Mouse (Mus musculus): Measurements from ENCODE around the gene Klhl1. TPM values are rescaled to one million over a fixed set of nuclear protein-coding genes. Genes with fewer than 3 reads are reported as not detected.
"Not testable (repeated sequence)": the region's sequence is repeated elsewhere in the genome, so short reads cannot be mapped to it uniquely, and the experiment has no call there.

Klhl1 gene
- polyA plus RNA-seq (2012; rRNA removed), result not detected in 2 replicates

DNA sequence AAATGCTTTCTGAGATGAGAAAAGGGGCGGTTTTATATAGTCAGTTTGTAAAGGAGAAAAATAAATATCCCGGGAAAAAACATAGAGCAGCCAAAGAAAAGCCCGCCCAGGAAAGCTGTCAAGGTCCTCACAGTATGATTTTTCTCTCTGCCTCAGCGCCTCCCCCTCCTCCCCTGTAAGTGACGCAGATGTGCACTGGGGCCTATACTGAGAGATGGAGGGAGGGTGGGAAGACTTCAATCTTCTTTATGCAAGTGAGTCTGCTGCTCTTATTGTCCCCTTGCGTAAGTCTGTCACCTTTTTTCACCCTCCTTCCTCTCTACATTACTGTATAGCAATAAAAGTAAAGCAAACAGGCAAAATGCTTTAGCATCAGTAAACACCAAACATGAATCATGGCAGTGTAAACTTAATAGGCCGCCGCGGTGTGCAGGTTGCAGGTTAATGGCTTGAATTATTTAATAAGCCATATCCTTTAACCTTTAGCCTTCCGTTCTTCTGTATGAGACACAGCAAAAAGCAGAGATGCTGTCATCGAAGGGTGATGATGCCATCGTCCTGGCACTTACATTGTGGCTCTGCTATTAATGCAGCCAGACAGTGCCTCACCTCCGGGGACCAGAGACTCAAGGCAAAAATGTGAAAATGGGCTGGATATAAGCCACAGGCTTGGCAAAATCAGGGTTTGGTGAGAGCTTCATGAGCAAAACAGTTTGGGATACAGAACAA is at the start of gene Klhl1:
Klhl1 (minus strand) TSS at position 149 of the 729 bp plus-strand sequence.
- DNase-seq (ENCODE audit: low read depth), result no peak

DNA sequence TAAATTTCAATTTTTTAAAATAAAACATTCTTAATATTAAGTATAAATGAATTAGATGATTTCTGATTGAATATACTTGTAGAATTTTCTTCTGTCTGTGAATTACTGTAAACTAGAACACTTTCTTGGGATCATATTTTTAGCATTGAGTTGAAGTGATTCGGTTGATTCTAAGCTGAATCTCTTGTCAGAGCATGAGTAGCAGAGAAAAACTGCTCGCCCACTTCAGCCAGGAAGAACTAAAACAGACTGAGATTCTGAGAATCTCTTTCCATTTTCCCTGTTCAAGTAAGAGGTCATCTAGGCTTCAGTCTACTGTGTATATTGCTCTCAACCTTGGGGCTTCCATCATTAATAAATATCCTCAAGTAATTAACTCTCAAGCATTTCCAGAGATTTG is 34.8 kb upstream of the Klhl1 start:
- DNase-seq (ENCODE audit: low read depth), result no peak

DNA sequence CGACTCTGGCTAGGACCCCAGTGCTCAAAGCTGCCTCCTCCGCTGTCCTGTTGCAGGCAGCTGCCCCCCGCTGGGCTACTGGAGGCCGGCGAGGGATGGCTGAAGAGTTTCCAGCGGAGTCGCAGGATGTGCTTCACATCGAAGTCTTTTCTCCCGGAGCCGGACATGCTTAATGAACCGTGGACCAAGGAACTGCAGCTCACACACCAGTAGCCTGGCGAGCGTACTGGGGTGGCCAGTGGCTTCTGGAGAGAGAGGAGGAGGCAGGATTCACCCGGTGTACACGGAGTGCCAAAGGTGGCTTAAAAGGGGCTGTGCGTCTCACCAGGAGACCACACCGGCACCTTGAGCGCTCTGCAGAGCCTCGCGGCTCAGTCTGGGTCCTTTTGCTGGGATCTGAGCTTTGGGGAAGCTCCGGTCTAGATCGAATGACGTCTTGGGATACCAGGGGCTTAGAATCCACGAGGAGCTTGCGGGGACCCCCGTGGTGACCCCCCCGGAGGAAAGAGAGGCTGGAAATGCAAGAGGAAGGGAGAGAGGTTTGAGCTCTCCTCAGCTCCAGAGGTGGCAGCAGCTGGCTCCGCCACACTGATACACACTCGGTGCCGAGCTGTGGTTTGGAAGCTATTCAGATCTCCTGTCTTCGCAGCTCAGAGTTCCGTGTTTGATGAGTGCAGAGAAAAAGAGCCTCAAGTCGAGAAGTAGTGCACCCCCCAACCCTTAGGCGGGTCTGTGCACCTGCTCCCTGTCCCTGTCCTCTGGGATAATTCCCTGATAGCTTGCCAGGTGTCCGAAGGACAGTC is 550 bp downstream of the Klhl1 start:
- no peak for DNase-seq (ENCODE audit: low read depth)

DNA sequence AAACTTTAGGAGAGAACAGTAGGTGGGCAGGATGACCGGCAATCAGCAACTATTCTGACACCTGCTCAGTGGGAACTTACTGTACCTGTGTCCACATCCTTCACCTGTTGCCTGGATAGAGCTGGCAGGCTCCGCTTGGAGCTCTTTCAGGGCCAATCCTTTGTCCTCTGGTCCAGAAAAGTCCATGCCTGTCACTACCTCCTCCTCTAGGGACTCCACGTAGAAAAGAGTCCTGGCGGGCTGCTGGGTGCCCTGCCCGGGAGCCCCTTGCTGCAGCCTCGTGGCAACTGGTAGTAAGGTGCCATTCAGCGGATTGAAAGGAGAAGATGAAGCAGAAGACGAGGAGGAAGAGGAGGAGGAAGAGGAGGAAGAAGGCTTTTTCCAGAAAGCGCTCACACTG is 1.2 kb downstream of the Klhl1 start:
- no peak for DNase-seq (ENCODE audit: low read depth)

DNA sequence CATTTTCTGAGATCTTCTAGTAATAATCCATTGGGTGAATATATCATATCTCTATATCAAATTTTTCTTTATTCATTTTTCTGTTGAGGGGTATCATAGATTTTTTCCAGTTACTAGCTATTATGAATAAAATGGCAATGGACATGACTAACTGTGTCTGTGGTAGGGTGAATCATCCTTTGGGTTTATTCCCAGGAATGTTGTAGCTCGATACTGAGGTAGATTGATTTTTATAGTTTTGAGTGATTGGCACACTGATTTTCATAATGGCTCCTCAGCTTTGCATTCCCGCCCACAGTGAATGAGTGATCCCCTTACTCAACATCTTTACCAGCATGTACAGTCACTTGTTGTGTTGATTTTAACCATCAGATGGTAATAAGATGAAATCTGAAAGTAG is 19.0 kb downstream of the Klhl1 start:
- no peak for DNase-seq (ENCODE audit: low read depth)

DNA sequence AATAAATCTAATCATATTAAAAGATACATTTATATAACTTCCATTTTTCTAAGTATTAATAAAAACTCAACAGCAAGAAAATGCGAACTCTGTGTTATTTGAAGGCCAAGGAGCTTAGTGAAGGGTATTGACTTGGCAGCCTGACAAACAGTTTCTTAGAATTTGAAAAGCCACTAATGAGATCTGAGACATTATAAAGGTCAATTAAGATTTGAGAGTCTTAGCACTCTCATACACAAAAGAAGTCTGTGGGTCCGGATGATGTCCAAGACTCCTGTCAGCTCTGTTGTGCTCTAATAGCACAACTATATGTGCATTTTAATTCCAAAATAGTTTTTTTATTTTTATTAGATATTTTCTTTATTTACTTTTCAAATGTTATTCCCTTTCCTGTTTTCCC is 47.1 kb downstream of the Klhl1 start:
- no peak for DNase-seq (ENCODE audit: low read depth)

DNA sequence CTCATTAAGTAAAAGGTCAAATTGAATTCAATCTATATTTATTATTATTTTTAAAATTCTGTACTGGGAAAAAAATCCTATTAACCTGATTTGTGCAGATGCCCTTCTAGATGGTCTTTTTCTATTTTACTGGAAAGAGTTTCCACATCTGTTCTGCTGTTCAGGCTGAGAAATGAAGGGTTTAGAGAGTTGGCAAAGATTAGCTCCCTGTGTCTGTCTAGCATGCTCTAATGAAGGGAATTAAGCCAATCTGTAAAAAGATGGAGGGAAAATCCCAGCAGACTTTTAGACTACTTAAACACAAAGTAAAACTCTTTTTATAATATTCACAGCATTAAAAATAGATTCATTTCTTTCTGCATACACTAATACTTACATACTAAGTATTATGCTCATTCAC is 47.6 kb downstream of the Klhl1 start:
- no peak for DNase-seq (ENCODE audit: low read depth)

DNA sequence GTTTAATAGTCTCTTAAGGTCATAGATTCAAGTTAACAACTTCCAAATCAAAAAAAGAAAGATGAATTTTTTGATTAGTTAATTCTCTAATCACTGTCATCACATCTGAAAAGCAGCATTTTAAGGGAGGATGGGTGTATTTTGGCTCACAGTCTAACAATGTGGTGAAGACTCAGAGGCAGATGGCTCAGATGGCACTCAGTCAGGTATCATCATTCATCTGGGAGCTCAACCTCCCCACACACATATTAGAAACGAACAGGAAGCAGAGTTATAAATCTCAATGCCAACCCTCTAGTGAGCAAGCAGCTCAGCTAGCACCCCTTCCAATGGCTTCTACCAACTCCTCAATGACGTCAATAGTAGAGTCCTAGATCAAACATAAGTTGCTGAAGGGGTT is 57.1 kb downstream of the Klhl1 start:
- DNase-seq (ENCODE audit: low read depth), result no peak

DNA sequence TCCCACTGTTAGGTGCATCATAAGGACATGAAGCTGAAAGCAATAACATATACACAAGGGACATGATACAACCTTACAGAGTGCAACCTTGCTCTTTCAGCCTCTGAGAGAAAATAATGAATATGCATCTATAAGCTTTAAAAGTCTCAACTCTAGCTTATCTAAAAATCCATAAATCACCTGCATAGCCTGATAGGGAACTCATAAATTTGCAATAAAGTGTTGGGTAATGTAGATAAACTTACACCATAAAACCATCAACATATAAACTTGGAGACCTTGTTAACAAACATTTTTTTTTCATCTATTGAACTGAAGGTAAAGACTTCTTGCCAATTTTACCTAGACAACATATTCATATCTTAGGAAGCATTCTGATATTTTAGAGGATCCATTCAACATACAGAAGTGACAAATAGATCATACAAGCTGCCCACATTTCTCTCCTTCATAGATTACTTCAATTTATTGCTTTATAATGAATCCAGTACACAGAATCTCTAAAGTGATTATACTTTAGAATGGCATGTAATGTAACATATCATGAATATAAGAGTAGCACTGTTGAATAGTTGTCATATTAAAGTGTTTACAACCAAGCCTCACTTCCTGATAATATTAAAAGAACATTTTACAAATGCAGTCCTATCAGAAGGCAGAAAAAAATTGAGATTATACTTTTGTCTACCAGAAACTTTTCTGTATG is 126.7 kb downstream of the Klhl1 start:
- no peak for DNase-seq (ENCODE audit: low read depth)

DNA sequence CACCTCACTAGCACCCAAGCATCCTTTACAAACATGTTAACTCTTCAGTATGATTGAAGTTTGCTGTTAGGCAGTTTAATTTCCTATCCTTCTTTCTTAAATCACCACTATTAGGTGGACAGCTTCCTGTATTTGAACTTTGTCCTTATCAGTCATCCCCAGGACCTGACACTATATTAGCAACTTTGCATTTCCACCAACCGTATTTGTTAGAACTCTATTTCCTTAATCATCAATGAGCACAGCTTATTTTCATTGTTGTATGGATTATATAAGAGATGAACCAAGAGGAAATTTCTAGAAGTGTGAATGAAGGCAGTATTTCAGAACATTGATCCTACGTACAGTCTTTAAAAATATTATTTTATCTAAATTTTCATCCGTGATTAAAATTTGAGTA is 156.2 kb downstream of the Klhl1 start:
- DNase-seq (ENCODE audit: low read depth), result no peak

DNA sequence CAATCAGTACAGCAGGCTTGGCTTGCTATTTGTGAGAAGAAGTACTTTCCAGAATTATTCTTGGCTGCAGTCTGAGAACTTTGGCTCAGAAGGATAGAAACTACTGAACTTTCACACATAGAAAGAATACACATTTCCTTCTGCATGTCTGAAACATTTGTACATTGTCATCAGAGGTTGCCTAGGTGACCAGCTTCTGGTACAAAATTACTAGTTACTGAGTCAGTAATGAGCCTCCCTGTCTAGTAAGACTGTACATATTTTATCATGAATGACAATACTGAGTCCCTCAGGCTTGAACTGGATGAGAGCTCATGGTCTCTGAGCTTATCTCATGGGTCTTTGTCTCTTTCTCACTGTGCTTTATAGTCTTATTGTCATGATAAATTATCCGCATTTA is 170.7 kb downstream of the Klhl1 start:
- no peak for DNase-seq (ENCODE audit: low read depth)

DNA sequence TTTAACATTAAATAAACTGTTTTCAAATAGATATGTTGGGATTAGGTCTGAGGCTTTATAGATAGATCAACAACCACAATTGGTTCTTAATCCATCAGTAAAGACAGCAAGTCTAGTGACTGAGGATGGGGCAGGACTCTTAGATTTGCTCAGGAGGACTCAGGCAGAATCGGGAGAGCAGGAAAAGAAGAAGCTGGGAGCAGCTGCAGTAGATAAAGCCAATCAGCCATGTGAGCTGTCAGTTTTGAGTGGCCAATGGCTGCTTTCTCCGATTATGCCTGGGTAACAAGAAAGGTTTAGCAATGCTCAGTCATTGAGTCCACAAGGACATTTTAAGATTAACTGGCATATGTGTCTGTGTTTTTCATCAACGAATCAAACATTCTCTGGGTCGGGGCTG is 187.8 kb downstream of the Klhl1 start:
- no peak for DNase-seq (ENCODE audit: low read depth)

DNA sequence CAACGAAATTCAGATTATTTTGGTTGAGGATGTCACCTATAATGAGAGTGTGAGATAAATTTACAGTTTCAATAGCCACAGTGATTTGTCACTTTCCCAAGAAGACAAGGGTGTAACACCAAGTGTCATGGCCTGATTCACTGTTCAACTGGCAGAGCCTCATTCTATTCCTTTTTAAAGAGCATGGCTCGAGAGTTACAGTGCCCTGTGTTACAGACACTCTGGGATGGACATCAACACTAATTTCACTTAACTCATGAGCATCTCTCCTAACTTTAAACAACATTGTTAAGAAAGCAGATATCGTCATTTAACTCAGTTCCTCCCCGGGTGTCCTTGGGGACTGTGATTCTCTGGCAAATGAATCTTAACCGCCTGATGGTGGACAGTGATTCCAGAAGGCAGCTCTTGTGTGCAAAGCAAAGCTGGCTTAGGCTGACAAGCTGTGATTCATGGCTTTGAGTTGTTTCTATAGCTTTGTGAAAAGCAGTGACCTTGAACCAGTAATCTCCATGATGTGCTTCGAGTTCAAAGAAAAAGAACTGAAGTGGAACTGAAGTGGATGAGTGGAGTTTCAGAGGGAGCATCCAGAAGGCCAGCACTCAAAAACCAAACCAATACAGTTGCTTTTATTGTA is 301.0 kb downstream of the Klhl1 start:
- no peak for DNase-seq (ENCODE audit: low read depth)

DNA sequence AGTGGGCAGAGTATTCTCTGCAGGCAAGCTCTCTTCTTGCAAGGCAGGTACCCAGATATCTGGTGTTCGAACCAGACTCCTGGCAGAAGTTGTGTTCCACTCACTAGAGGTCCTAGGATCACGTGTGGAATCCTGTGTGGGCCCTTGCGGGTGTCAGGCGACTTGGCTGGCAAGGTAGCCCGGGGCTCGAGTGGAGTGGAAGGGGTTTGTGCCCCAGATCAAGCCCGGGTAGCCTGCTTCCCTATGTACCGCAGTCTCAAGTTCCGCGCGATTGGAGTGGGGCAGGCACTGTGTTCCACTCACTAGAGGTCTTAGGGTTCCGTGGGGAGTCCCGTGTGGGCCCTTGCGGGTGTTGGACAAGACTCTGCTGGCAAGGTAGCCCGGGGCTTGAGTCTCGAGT is 324.1 kb downstream of the Klhl1 start:
- not testable (repeated sequence) for DNase-seq (ENCODE audit: low read depth)

DNA sequence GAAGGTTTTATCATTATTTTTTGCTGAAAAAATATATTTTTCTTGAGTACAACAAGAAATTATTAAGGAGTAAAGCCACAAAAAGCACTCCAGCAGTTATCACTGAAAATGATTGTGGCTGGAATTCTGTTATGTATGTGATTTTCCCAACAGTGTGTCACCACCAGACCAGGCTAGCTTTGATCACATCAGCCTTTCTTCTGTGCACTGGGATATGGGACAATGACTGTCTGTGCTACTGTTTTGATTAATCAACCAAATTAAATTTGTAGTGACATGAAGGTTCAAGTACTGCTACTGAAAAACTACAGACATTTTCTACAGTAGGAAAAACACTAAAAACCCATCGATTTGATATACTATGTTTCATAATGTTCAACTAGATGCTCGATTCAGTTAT is 344.4 kb downstream of the Klhl1 start:
- DNase-seq (ENCODE audit: low read depth), result no peak

DNA sequence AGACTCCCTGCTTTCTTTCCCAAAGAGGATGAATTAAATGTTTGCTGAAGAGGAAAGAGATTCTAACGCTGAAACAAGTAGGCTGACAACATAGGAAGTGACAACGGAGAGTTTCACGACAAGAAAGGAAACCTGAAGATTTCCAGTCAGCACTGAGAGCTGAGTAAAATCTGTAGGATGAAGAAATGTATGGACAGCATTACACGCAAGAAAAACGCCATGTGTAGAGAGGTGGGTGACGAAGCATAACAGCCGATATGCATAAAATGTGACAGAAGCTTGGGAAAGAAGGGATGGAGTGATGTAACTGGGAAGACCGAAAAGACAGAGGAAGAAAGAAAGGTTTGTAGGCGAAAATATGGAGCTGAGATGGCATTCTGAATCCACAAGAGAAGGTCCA is 375.8 kb downstream of the Klhl1 start:
- DNase-seq (ENCODE audit: low read depth), result no peak

DNA sequence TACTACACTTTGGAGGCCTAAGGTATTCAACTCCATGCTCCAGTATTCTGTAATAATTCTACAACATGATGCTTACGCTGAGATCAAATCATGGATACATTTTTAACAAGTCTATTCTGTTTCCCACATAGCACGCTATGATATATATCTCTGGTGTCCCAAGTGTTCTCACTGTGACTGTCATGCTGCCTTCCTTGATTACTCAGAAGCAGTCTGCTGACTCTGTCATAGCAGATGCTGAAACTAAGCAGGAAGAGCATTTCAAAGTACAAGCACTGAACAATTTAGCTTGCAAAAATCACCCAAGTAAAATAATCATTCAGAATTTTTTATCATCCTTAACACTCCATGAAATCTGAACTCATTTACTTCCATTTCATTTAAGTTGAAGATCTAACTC is 378.7 kb downstream of the Klhl1 start:
- DNase-seq (ENCODE audit: low read depth), result no peak

DNA sequence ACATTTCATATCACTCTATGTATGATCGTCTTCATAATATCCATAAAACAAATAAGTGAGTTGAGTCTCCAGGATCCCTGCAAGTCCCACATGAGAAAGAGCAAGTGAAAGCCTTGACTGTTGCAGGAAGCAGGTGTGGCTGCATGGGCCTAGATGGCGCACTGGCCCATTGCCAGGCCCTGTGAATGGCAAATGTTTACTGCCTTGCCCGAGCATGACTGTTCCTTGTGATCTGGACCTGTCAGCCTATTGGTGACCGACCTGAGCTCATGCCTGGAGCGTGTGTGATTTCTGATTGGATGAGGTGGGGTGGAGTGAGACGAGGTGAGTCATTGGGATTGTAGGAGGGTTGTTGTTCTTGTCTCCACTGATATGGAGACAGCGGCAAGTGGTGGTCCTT is 411.5 kb downstream of the Klhl1 start:
- DNase-seq (ENCODE audit: low read depth), result no peak

DNA sequence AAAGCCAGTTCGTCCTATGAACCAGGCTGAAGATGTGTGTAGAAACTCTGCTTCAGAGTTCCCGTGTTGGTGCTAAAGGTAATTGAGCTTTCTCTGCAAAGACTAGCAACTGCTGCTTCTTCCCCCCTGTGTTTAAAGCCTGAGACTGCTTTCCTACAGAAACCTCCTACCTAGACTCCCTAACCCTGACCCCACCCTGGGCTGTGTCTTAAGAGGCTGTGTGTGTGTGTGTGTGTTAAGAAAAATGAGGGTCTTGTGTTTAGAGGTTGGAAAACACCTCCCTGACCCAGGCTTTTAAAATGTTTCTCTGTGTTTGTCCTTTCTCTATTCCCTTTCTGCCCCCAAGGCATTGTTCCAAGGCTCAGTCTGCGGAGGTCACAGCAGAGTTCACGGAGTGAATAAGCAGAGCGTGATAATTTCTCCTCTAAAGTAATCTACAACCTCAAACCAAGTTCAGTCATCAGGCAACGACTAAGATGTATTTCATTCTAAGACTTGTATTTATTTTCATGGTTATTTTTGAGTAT is 437.2 kb downstream of the Klhl1 start:
- no peak for DNase-seq (ENCODE audit: low read depth)

DNA sequence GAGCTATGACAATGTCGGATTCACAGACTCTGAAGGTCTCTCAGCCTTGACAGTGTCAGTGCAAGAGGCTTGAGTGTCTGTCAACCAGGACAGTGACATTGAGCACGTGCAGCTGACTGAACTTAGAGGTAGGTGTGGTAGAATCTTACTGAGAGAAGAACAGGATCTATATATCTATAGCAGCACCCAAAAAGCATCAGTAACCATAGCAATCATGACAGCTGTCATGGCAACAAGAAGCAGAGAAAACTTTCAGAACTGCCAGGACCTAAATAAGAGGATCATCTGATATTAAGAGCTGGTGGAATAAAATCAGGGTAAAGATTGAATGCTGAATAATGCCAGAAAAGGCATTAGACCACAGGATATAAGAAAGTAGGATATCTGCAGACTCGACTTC is 453.0 kb downstream of the Klhl1 start:
- DNase-seq (ENCODE audit: low read depth), result no peak
